Mouse (Mus musculus) adrenal gland, adult 2 months (tissue): ENCODE data around the gene Jarid2. TPM values are rescaled to one million over a fixed set of nuclear protein-coding genes. Genes with fewer than 3 reads are reported as not detected.

Experiments
- DNase-seq: peaks from one replicate; pipeline ENCODE4 v3.0.0; 2021
- polyA plus RNA-seq: library from polyadenylated mRNA; depleted of rRNA; stranded (reverse); fragments of >200 nt; gene quantifications from 2 replicates; pipeline ENCODE4 v1.2.3, GENCODE M21; 2012
- total RNA-seq, 2 experiments: library from RNA; stranded (reverse); gene quantifications; 2 replicates each; pipeline ENCODE4 v1.2.3; 2021

The Jarid2 gene
- total and polyA plus RNA-seq, 3 experiments, result 6.3 to 47.1 (median 22.7) TPM

- no peak for DNase-seq
Measured at GRCm38 (mm10) chr13:44915382-44915781, 186.1 kb downstream of the Jarid2 start.

- no peak for DNase-seq
Measured at GRCm38 (mm10) chr13:44915945-44916344, 186.7 kb downstream of the Jarid2 start.

DNA sequence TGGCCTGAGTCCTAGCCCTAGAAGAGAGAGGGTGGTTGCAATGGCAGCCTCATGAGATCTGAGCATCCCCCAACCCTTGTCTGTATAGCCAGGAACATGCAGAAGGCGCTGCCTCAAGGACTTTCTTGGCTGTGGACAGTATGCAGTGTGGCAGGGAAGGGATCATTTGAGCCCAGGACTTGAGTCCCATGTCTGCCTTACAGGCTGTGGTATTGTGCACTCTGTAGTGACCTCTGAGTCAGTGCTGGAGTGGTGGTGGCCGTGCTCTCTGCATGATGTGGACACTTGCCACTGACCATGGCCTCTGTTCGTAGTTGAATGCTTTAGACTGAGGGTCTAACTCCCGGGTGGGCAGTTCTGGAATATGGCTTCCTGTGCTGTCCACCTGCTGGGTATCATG, 187.9 kb downstream of the Jarid2 start:
- no peak for DNase-seq

GRCm38 (mm10) chr13:44918269-44918668, 189.0 kb downstream of the Jarid2 start:
- DNase-seq, result no peak

GRCm38 (mm10) chr13:44921095-44921494, 191.8 kb downstream of the Jarid2 start:
- no peak for DNase-seq

- no peak for DNase-seq
Measured at GRCm38 (mm10) chr13:44921721-44922120, 192.4 kb downstream of the Jarid2 start.

GRCm38 (mm10) chr13:44924042-44924441, 194.8 kb downstream of the Jarid2 start:
- peak; percentile 45 for DNase-seq

DNA sequence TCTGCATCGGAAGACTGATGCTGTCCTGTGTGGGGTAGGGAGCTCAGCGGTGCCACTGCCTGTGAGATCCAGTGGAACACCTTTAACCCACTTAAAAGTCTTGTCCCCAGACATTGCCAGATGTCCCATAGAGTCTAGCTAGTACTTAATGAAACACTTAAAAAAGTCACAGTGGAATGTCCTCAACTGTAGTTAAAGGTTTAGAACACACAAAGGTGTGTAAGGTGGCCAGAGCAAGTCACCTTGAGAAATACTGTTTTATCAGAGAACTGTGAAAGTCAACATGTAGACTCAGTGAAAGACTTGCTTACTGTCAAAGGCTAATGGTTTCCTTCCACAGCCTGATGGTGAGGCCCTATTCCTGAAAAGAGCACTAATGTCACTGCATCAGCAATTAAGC, 195.9 kb downstream of the Jarid2 start:
- DNase-seq, result no peak

DNA sequence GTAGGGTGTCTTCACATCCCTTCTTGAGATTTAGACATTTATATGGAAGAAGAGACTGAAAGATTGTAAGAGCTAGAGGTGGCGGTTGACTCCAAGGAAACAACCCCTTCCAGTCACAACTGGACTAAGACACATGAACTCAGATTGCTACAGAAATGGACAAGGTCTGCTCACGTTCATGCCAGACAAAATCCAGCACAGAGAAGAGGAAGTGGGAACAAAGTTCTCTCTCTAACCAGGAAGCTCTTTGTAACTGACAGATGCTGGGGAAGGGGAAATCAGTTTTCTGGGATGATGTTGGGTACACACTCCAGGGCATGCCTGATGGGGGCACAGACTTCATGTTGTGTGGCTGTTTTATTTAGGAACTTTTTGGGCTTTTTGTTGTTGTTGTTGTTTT, 197.0 kb downstream of the Jarid2 start:
- no peak for DNase-seq

GRCm38 (mm10) chr13:44932307-44933264, 203.3 kb downstream of the Jarid2 start:
- no peak for DNase-seq

GRCm38 (mm10) chr13:44933575-44933974, 204.3 kb downstream of the Jarid2 start:
- DNase-seq, result no peak

- DNase-seq, result no peak
Measured at GRCm38 (mm10) chr13:44937681-44938080, 208.4 kb downstream of the Jarid2 start.

GRCm38 (mm10) chr13:44939326-44940035, 210.2 kb downstream of the Jarid2 start:
- no peak for DNase-seq

GRCm38 (mm10) chr13:44943618-44944017, 214.3 kb downstream of the Jarid2 start:
- no peak for DNase-seq

GRCm38 (mm10) chr13:44946880-44947635, 217.8 kb downstream of the Jarid2 start:
- no peak for DNase-seq

DNA sequence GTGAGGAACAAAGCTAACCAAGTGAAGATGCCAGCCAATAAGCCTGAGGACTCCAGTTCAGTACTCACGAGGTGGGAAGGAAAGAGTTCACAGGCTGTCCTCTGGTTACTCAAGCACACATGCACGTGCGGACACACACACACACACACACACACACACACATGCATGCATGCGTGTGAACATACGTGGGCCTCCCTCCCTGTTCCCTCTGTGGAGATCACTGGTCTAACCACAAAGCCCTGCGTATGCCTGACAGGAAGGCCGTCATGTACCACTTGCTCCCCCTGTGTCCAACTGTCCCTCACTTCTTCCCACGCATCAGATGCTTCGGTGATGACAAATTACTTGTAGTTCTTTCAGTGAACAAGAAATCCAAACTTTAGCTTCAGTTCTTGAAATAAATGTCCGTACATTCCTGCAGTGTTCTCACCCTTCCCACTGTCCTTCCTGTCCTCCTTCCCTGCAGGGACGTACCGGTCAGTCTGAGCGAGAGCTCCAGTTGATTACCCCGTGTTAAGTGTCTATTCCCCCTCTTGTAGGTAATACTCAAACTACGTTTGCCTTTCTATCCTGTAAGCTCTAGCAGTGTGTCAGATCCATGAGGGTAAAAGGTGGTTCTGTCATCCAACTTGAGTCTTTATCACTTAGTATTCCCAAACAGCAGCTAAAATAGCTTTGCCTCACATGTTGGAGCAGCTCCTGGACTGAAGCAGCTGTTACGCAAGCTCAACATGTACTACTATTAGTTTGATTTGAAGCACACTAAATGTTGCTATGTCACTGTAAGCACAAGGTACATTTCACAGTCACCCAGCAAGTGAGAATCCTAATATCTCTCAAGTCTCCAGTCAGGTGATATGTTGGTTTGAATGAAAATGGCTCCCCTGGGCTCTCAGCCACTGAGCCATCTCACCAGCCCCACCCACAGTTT, 219.3 kb downstream of the Jarid2 start:
- no peak for DNase-seq

DNA sequence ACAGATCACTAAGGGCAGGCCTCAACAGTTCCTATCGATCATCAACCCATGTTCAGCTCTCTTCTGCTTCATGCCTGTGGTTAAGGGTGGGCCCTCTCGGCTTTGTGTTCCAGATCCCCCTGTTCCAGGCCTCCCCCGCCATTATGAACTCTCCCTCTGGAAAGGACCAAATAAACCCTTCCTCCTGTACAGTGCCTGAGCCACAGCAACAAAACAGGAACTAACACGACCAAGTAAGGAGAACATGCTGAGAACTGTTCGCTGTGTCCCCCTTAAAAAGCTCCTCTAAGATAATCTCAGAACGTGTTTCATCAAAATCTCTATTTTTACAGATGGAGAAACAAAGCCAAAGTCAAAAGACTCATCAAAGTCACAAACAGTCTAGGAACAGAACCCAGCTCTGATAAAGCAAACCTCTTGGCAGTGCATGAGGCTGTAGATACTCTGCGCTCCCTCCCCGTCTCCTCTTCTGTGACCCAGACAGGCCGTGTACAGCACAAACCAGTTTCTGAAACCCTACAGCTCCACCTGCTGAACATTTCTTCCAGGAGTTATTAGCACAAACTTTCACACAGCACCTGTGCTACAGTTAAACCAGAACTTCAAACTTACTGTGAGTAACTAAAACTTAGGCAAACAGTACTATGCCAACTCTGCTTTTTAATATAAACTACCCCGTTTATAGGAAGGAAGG, 223.3 kb downstream of the Jarid2 start:
- DNase-seq, result no peak

- no peak for DNase-seq
Measured at GRCm38 (mm10) chr13:44953546-44954231, 224.4 kb downstream of the Jarid2 start.

- DNase-seq, result no peak
Measured at GRCm38 (mm10) chr13:44954232-44954568, 224.9 kb downstream of the Jarid2 start.

- DNase-seq, result no peak
Measured at GRCm38 (mm10) chr13:44955781-44956180, 226.5 kb downstream of the Jarid2 start.
